Mouse (Mus musculus) megakaryocyte, embryonic 14.5 days (primary cell): ENCODE results near the gene Psme1.

Experiments used
- FLI1 ChIP-seq: IDR thresholded peaks from 2 replicates; pipeline ENCODE4 v1.6.1; 2012; ENCODE audit warnings: low read length, inconsistent platforms, mixed read lengths
- GATA1 ChIP-seq: IDR thresholded peaks from 3 replicates; pipeline ENCODE4 v1.6.1; 2012; ENCODE audit warnings: mixed read lengths, low read length, inconsistent platforms, borderline replicate concordance

DNA sequence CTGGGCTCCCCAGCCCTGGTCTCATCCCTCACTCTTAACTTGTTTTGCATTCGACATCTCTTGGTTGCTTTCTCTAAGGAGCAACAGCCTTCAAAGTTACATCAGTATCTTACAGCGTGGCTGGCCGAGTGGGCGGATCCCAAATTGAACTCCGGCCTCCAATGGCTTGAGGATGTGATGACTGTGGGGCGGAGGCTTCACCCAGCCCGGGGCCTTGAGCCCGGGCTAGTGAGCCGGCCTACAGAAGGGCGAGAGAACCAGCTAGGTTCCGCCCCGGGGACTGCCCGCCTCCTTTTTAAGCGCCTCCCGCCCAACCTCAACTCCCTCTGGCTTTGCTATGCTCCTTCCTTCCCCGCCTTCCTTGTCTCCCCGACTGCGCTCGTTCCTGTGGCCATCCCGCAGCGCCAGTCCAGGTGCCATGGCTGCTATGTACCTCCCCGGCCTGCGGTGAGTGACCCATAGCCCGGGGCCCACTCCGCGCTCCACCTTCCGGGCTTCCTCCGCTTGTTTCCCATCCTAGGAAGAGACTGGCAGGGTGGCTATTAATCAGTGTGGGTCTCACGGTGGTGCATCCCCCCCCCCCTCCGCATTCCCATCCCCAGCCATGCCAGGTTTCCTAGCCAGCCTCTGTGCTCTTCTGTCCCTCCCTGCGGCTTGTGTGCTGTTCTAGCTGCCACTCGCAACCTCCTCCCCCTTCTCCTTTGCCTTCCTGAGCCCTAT is 37.7 kb upstream of the Psme1 start, which contains the start of gene Pck2:
- TF ChIP-seq GATA1 (no peak), FLI1 (no peak)
